Mouse (Mus musculus) heart, embryonic 13.5 days (tissue): ENCODE measurements around the gene Bach2. TPM values are rescaled to one million over a fixed set of nuclear protein-coding genes. Genes with fewer than 3 reads are reported as not detected.

Experiments
- ATAC-seq: fragments of 200-750 bp; cut with Nextera tagmentation; 2 replicates; pipeline ENCODE4 v1.8.0; 2017; ENCODE audit warnings: moderate TSS enrichment; ENCODE audit not compliant: insufficient number of reproducible peaks, low FRiP score, low TSS enrichment; ENCODE audit errors: extremely low read depth
- H3K27ac ChIP-seq: fragments of 300-500 bp; sonication (generic); replicated peaks from 2 replicates; pipeline ENCODE4 v1.5.1; 2015; ENCODE audit warnings: moderate library complexity, mild to moderate bottlenecking, inconsistent platforms
- H3K27me3 ChIP-seq: fragments of 300-500 bp; sonication (generic); replicated peaks from 2 replicates; pipeline ENCODE4 v1.6.1; 2015; ENCODE audit warnings: mild to moderate bottlenecking, inconsistent platforms
- H3K36me3 ChIP-seq: fragments of 300-500 bp; sonication (generic); 2 replicates; pipeline ENCODE4 v1.6.1; 2015; ENCODE audit warnings: mild to moderate bottlenecking, inconsistent platforms
- H3K4me1 ChIP-seq: fragments of 300-500 bp; sonication (generic); 2 replicates; pipeline ENCODE4 v1.6.1; 2015; ENCODE audit warnings: inconsistent platforms
- H3K4me2 ChIP-seq: fragments of 300-500 bp; sonication (generic); 2 replicates; pipeline ENCODE4 v1.6.1; 2015; ENCODE audit warnings: inconsistent platforms, mild to moderate bottlenecking, moderate library complexity
- H3K4me3 ChIP-seq: fragments of 300-500 bp; sonication (generic); 2 replicates; pipeline ENCODE4 v1.5.1; 2015; ENCODE audit warnings: moderate library complexity, mild to moderate bottlenecking, inconsistent platforms
- H3K9ac ChIP-seq: fragments of 300-500 bp; sonication (generic); 2 replicates; pipeline ENCODE4 v1.6.1; 2015; ENCODE audit warnings: inconsistent platforms, mild to moderate bottlenecking, moderate library complexity
- H3K9me3 ChIP-seq: fragments of 300-500 bp; sonication (generic); 2 replicates; pipeline ENCODE4 v1.6.1; 2016; ENCODE audit warnings: inconsistent platforms
- whole genome bisulfite sequencing: fragments of 180-500 bp; shearing (Covaris S2); methylation state at CpG from one replicate; pipeline ENCODE4 v1.1.7; 2015; ENCODE audit warnings: mixed read lengths; 5-methylcytosine and 5-hydroxymethylcytosine counted together
- polyA plus RNA-seq: library from polyadenylated mRNA; unstranded; fragments of >200 nt; fragmentation: Nextera tagmentation; extraction: Ambion mirVana; gene quantifications from 2 replicates; pipeline ENCODE4 v1.2.1, GENCODE M21; 2015

The Bach2 gene
- polyA plus RNA-seq, 1 experiment from 2014 or later: 7.0 TPM

DNA sequence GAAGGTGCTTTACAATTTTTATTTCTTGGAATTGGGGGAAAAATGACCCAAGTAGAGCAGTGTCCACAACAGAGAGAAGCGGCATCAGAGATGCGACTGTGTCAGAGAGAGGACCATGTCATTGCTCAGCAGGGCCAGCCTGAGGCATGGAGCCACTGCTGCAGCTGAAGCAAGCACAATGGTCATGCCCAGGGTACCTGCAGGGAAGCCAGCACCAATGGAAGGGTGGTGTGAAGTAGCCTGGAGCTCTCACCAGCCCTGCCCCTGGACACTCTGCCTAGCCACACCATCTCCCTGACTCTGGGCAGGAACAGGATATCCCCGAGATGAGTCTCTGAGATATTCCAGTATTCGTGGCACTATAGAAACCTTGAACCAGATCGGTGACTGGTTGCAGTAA lies 121.9 kb downstream of the Bach2 start:
- Histone ChIP-seq H3K4me3 (no peak overlapping the region), H3K36me3 (no peaks in the 10 kb centered on the region), H3K4me1 (peaks cover 76% of the 10 kb centered on the region), H3K4me2 (no peak overlapping the region), H3K27ac (no peak overlapping the region), H3K27me3 (no peaks in the 10 kb centered on the region), H3K9me3 (no peaks in the 10 kb centered on the region), H3K9ac (no peak overlapping the region)
- 81% methylated on average over 5 of the region's 5 CpGs for WGBS
- no peak for ATAC-seq

DNA sequence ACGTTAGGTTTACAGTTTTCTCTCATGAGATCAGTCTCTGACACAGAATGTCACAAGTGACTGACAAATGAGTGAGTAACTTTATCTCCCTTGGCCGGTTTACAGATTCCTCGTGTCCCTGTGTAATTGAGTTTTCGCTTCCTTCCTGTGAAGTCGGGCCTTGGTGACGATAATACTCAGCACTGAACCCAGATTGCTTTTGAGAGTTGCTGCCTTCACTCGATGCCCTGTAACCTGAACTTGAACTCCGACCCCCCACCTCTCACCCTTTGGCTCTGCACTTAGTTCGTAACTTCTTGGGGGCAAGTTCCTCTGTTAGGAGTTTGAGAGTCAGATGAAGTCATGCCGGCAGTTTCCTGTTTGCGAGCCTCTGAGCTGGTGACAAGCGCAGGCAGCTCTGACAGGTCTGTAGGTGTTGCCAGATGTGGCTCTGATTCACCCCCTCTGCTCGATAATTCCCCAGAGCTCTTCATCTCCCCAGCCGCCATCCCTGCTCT lies 124.9 kb downstream of the Bach2 start:
- no peaks in the 10 kb centered on the region for H3K36me3 ChIP-seq
- no peaks in the 10 kb centered on the region for H3K9me3 ChIP-seq
- H3K9ac ChIP-seq: peak overlapping the region; percentile 64
- peaks cover 72% of the 10 kb centered on the region for H3K4me1 ChIP-seq
- no peaks in the 10 kb centered on the region for H3K27me3 ChIP-seq
- ATAC-seq: no peak; the same call in 1 of the 2 replicates
- peak overlapping the region; percentile 65 for H3K27ac ChIP-seq
- WGBS: 8% methylated on average over 14 of the region's 14 CpGs
- H3K4me3 ChIP-seq: 0 out of 2 replicates have a peak overlapping the region, but pooled peaks have one; percentile 1
- peak overlapping the region; percentile 45 for H3K4me2 ChIP-seq

DNA sequence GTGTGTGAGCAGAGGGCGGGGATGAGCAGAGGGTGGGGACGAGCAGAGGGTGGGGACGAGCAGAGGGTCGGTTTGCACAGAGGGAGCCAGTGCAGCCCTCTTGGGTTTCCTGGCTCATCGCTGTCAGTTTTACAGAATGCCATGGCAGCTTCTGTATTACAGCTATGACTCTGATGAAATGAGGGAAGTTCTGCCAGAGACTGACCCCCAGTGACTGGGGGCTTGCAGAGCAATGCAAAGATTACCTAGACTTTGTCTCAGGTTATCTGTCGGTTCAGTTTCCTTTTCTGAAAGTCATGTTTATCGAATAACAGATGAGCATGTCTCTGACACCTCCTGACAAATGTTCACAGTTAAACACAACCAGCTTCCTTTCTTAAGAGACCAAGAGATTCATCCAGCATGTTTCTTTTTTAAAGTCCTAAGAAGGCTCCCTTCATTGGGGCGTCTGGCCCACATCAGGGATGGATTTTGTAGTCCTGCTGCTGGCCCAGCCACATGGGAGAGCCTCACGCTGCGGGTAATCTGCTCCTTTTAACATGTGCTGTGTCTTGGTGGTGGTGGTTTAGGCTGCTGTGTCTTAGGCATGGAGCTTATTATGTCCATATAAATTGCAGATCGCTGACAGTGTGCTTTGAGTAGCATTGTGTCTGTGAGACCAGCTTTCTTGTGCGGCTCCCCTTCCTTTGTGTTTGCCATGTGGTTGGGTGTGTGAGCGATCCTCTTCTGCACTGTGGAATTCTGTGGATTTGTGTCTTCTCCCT lies 126.7 kb downstream of the Bach2 start:
- 39% methylated on average over 13 of the region's 13 CpGs for WGBS
- peaks cover 76% of the 10 kb centered on the region for H3K4me1 ChIP-seq
- peak overlapping the region; percentile 58 for H3K9ac ChIP-seq
- peak overlapping the region; percentile 39 for H3K27ac ChIP-seq
- no peaks in the 10 kb centered on the region for H3K27me3 ChIP-seq
- no peak for ATAC-seq
- no peaks in the 10 kb centered on the region for H3K9me3 ChIP-seq
- H3K36me3 ChIP-seq: no peaks in the 10 kb centered on the region
- H3K4me2 ChIP-seq: peak overlapping the region; percentile 28; the same call in 1 of the 2 replicates
- H3K4me3 ChIP-seq: no peak overlapping the region

DNA sequence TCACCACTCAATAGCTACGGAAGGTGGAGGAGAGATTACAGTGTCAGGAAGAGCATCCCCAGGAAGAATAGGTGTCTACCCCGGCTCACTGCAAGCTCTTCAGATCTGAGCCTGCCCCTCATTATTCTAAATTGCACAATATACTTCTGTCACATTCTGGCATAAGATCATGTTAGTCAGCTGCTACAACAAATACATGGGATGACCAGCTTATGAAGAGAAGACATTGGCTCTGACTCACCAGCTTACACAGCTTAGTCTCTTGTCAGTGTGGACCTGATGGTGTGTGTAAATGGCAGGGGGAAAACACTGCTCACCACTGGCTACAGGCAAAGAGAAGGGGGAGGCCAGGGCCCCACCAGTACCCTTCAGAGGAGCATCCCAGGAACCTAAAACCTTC lies 127.6 kb downstream of the Bach2 start:
- Histone ChIP-seq H3K4me2 (no peak overlapping the region), H3K27me3 (no peaks in the 10 kb centered on the region), H3K36me3 (no peaks in the 10 kb centered on the region), H3K4me3 (no peak overlapping the region), H3K9ac (no peak overlapping the region), H3K27ac (no peak overlapping the region), H3K4me1 (peaks cover 82% of the 10 kb centered on the region), H3K9me3 (no peaks in the 10 kb centered on the region)
- no peak for ATAC-seq
- 69% methylated on average over 2 of the region's 2 CpGs for WGBS

DNA sequence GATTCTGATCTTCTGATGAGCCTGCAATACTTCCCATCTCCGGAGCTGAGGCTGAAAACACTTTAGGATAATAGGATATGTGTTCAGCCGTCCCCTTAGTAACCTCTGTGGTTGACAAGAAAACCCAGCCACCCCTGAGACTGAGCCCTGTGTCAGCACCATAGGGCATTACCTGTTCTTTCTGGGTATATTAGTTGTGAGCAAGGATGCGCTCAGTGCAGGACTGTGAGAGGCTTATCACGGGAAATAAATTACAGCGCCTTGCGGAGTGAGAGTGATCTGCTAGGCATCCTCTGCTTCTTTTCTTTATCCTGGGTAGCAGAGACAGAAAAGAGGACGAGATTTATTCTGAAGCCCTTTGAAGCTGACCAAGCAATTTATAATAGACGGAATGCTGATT lies 129.7 kb downstream of the Bach2 start:
- H3K27me3 ChIP-seq: no peaks in the 10 kb centered on the region
- no peak overlapping the region for H3K4me2 ChIP-seq
- no peaks in the 10 kb centered on the region for H3K9me3 ChIP-seq
- WGBS: 42% methylated on average over 8 of the region's 8 CpGs
- no peak for ATAC-seq
- H3K4me1 ChIP-seq: peaks cover 83% of the 10 kb centered on the region
- no peak overlapping the region for H3K9ac ChIP-seq
- H3K4me3 ChIP-seq: no peak overlapping the region
- H3K36me3 ChIP-seq: no peaks in the 10 kb centered on the region
- H3K27ac ChIP-seq: no peak overlapping the region

DNA sequence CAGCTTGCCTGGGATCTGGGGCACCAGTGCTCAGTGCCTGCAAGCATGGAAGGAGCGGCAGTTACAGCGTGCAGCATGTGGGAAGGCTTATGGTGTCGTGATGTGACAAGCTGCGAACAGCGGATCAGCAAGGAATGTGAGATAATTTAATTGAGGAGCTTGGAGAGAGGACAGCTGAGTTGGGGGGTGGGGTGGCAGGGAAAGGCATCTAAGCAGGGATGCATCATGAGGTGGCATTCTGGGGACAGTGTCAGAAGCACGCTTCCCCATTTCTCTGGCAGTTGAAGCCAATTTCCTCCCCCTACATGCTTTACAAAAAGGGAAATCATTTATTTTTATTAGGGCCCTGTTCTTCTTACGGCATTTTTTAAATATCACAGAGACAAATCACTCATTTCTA lies 134.5 kb downstream of the Bach2 start:
- no peaks in the 10 kb centered on the region for H3K36me3 ChIP-seq
- H3K27me3 ChIP-seq: no peaks in the 10 kb centered on the region
- peak overlapping the region; percentile 41 for H3K27ac ChIP-seq
- H3K4me1 ChIP-seq: peaks cover 92% of the 10 kb centered on the region
- peak overlapping the region; percentile 12; the same call in 1 of the 2 replicates for H3K9ac ChIP-seq
- peak overlapping the region; percentile 24 for H3K4me2 ChIP-seq
- 17% methylated on average over 7 of the region's 7 CpGs for WGBS
- ATAC-seq: no peak
- H3K4me3 ChIP-seq: no peak overlapping the region
- no peaks in the 10 kb centered on the region for H3K9me3 ChIP-seq

DNA sequence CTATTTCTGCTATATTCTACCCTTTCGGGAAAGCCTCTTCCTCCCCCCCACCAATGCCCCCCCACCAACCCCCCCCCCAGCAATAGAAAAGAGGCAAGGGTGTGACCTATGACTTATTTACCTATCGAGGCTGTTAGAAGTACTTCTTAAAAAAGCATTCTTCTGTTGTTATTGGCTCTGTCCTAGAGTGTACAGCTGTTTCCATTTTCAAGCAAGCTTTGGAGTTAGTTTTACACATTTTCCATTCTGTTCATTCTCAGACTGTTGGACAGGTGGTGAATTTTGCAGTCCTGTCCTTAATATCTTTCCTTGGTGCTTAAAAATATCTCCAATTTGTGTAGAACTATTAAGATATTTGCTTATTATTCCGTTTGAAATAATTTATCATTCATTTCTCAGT lies 134.9 kb downstream of the Bach2 start:
- Histone ChIP-seq H3K4me3 (no peak overlapping the region), H3K9me3 (no peaks in the 10 kb centered on the region), H3K4me2 (peak overlapping the region; percentile 24), H3K36me3 (no peaks in the 10 kb centered on the region), H3K9ac (no peak overlapping the region), H3K27ac (no peak overlapping the region), H3K4me1 (peaks cover 88% of the 10 kb centered on the region), H3K27me3 (no peaks in the 10 kb centered on the region)
- WGBS: 31% methylated on average over 3 of the region's 3 CpGs
- no peak for ATAC-seq

DNA sequence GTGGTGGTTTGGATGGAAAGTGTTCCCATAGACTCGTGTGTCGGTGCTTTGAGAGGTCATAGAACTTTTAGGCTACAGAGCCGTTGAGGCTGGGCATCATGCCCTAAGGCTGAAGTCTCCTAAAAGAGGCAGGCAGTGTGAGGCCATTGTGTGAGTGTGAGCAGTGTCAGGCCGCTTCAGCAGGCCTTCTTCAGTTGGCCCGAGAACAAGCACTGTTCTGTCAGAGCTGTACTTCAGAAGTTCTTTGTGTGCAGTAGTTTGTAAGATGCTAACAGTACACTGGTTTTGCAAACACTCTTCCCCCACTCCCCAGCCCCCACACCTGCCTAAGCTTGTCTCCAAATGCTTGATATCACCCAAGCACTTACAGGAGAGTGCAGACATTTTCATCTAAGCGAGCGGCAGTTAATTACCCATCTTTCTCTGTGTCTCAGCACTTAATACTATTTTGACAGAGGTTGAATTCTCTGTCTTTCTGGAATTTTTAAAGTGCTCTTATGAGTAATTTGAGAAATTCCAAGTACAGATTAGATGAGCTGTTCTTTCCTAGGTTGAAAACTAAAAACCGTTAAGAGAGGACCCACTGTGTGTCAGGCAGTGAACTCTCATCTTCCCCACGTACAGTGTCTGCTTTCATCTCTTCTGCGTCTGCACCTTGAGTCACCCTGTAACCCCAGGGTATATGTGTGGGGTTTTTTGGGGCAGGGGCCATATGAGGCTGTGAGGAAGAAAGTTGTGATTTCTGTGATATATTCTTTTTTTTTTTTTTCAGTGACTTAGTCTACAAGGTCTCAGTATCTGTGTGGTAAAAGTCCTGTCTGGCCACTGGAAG lies 136.4 kb downstream of the Bach2 start:
- Histone ChIP-seq H3K27ac (no peak overlapping the region), H3K9ac (0 out of 2 replicates have a peak overlapping the region, but pooled peaks have one; percentile 20), H3K4me3 (no peak overlapping the region), H3K9me3 (no peaks in the 10 kb centered on the region), H3K27me3 (no peaks in the 10 kb centered on the region), H3K4me1 (peaks cover 74% of the 10 kb centered on the region), H3K4me2 (no peak overlapping the region), H3K36me3 (no peaks in the 10 kb centered on the region)
- no peak for ATAC-seq
- 66% methylated on average over 10 of the region's 10 CpGs for WGBS

DNA sequence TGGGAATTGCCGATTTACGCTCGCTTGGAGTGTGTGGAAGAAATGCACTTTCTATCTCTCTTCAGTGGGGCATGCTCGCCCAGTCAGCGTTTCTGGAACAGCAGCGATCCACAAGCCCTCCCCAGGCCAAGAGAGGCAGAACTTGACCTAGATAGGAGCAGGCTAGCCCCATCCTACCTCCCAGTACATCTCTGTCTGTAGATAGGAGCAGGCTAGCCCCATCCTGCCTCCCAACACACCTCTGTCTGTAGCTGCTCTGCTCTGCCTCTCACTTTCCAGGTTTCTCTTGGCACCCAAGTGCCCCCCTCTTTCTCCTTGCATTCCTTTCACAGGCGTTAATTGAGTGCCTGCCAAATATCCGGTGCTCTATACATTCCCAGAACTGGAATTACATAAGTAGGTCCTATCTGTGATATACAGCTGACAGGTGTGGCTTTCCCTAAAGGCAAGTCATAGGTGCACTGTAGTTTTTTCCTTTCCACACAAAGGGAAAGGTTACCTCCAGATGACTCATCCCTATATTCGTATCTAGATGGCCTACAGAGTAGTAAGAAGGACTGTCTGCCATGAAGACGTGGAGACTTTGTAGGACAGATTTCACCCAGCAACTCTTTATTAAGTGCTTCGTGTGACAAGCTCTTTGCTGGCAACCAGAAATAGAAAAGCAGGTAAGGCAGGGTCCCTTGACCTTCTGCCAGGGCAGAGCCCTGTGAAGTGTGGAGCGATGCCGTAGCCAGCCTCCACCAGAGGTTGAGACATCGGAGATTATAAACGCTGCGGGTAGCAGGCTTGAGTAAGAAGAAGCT lies 137.3 kb downstream of the Bach2 start:
- H3K4me1 ChIP-seq: peaks cover 64% of the 10 kb centered on the region
- ATAC-seq: no peak
- H3K27me3 ChIP-seq: no peaks in the 10 kb centered on the region
- H3K36me3 ChIP-seq: no peaks in the 10 kb centered on the region
- no peaks in the 10 kb centered on the region for H3K9me3 ChIP-seq
- no peak overlapping the region for H3K4me3 ChIP-seq
- peak overlapping the region; percentile 56 for H3K27ac ChIP-seq
- H3K4me2 ChIP-seq: peak overlapping the region; percentile 14; the same call in 1 of the 2 replicates
- 0 out of 2 replicates have a peak overlapping the region, but pooled peaks have one; percentile 21 for H3K9ac ChIP-seq
- WGBS: 54% methylated on average over 16 of the region's 16 CpGs

DNA sequence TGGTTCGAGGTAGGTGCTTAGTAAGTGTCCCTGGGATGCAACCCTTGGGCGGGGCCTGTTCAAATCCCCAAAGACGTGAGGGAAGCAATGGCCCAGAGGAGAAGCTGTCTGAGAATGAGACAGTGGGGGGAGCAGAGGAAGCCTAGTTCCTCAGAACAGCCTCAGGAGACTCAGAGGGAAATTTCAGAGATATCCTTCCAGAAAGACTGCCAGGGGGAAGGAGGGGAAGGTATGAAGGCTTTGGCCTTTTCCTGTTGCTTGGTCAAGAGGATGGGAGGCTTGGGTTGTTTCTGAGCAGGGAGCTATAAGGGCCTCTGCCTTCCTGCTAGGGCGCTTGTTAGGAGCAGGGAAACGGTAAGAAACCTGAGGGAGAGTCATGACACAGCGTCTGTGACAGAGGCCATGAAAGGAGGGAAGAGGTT lies 137.9 kb downstream of the Bach2 start:
- 48% methylated on average over 6 of the region's 6 CpGs for WGBS
- H3K36me3 ChIP-seq: no peaks in the 10 kb centered on the region
- no peaks in the 10 kb centered on the region for H3K27me3 ChIP-seq
- H3K9ac ChIP-seq: 0 out of 2 replicates have a peak overlapping the region, but pooled peaks have one; percentile 21
- peak overlapping the region; percentile 14; the same call in 1 of the 2 replicates for H3K4me2 ChIP-seq
- H3K27ac ChIP-seq: peak overlapping the region; percentile 56
- H3K4me1 ChIP-seq: peaks cover 61% of the 10 kb centered on the region
- no peak overlapping the region for H3K4me3 ChIP-seq
- no peak for ATAC-seq
- no peaks in the 10 kb centered on the region for H3K9me3 ChIP-seq

DNA sequence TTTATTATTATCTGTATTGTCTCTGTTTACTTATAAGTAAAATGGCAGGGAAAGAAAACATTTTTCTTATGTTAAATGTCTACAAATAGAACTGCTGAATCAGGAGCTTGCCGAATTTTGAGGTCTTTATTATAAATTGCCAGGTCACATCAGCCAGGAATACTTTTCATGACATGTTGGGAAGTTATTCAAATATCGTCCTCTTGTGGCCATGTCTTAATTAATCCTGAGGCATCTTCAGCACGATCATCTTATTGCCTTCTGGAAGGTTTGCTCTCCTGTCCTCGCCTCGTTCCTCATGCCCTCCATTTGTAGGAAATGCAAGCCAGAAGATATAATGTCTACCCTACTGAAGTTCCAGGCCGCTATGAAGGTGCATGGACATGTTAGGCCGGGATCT lies 140.5 kb downstream of the Bach2 start:
- Histone ChIP-seq H3K4me1 (peaks cover 44% of the 10 kb centered on the region), H3K9ac (no peak overlapping the region), H3K27ac (no peak overlapping the region), H3K4me3 (no peak overlapping the region), H3K27me3 (no peaks in the 10 kb centered on the region), H3K36me3 (no peaks in the 10 kb centered on the region), H3K9me3 (no peaks in the 10 kb centered on the region), H3K4me2 (no peak overlapping the region)
- ATAC-seq: no peak
- WGBS: 82% methylated on average over 7 of the region's 7 CpGs
